Mouse (Mus musculus) lung, adult 2 months (tissue): ENCODE data around the gene Rapgefl1. TPM values are rescaled to one million over a fixed set of nuclear protein-coding genes. Genes with fewer than 3 reads are reported as not detected.
A peak's percentile ranks its signal among the peaks of the same experiment; 100 is the strongest.

ENCODE experiments used
- DNase-seq: peaks from one replicate; pipeline ENCODE4 v3.0.0; 2022
- H3K4me1 ChIP-seq: fragments of 200-500 bp; 2 replicates; pipeline ENCODE4 v1.6.1; 2011; ENCODE audit warnings: low read length; ENCODE audit not compliant: control insufficient read depth, insufficient read depth
- H3K4me3 ChIP-seq: fragments of 200-500 bp; replicated peaks from 2 replicates; pipeline ENCODE3; 2011; ENCODE audit warnings: low read depth, mild to moderate bottlenecking, control low read depth, low read length; ENCODE audit errors: extremely low read depth
- CTCF ChIP-seq: fragments of 200-500 bp; IDR thresholded peaks from 2 replicates; pipeline ENCODE4 v1.5.1; 2011; ENCODE audit warnings: mild to moderate bottlenecking, low read length, control low read depth; ENCODE audit not compliant: insufficient read depth
- POLR2A ChIP-seq: fragments of 200-500 bp; IDR thresholded peaks from 2 replicates; pipeline ENCODE4 v1.6.1; 2011; ENCODE audit warnings: low read depth, mild to moderate bottlenecking, control low read depth, low read length, borderline replicate concordance; ENCODE audit errors: extremely low read depth
- WGBS: fragments of 180-500 bp; shearing (Covaris S2); methylation state at CpG from one replicate; pipeline ENCODE4 v1.1.7; 2018; 5-methylcytosine and 5-hydroxymethylcytosine counted together
- polyA plus RNA-seq: library from polyadenylated mRNA; depleted of rRNA; stranded (reverse); fragments of >200 nt; gene quantifications from 2 replicates; pipeline ENCODE4 v1.2.3, GENCODE M21; 2012

The Rapgefl1 gene
- polyA plus RNA-seq, 1 experiment, result 18.4 TPM

DNA sequence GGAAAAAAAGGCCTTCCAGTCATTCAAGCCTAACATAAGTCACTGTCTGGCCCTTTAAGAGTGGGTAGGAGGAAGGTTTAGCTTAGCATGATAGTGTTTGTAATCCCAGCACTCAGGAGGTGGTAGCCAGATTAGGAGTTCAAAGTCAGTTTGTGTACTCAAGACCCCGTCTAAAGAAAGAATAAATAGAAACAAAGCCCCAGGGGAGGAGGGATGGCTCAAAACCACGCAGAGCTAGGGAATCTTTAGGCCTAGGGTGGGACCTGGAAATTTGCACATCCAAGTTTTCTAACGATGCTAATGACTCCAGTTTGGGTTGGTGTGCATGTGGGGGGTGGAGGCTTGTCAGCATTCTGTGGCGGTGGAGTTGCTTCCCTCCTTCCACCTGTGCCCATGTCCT lies 44.5 kb upstream of the Rapgefl1 start:
- no peak for TF ChIP-seq CTCF
- no peak for TF ChIP-seq POLR2A
- peaks cover 6% of the 10 kb centered on the region; the same call in 1 of the 2 replicates for H3K4me1 ChIP-seq
- H3K4me3 ChIP-seq, result no peak overlapping the region
- 24% methylated on average over 4 of the region's 4 CpGs for WGBS
- no peak for DNase-seq

DNA sequence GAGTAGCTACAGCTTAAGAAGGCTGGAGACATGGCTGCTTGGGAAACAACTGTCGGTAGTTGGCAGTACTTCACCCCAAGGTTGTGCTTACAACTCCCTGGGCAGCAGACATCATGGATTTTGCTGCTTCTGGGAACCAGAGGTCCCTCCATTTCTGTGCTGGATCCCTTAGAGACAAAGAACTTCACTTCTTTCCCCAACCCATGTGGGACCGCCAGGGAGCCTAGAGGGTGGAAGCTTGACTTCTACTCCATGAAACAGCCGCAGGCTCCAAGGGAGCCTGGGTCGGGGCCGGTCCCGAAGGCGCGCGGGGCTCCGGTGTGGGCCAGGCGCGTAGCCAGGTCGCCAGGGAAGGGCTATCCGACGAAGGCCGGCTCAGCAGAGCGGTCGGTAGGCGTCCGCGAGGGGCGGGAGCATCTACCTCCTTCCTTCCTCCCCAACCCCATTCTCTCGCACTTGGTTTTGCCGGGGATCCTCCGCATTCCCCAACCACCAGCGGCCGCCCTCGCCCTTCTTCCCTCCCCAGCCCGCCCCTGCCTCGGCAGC lies 42.0 kb upstream of the Rapgefl1 start:
- H3K4me3 ChIP-seq, result peak overlapping the region; percentile 73
- peak; percentile 82 for DNase-seq
- TF ChIP-seq CTCF, result 0 out of 2 replicates have a peak, but pooled peaks have one; percentile 8
- TF ChIP-seq POLR2A, result peak; percentile 53; the same call in 1 of the 2 replicates
- peaks cover 17% of the 10 kb centered on the region for H3K4me1 ChIP-seq
- WGBS, result under 1% methylated on average over 23 of the region's 30 CpGs

DNA sequence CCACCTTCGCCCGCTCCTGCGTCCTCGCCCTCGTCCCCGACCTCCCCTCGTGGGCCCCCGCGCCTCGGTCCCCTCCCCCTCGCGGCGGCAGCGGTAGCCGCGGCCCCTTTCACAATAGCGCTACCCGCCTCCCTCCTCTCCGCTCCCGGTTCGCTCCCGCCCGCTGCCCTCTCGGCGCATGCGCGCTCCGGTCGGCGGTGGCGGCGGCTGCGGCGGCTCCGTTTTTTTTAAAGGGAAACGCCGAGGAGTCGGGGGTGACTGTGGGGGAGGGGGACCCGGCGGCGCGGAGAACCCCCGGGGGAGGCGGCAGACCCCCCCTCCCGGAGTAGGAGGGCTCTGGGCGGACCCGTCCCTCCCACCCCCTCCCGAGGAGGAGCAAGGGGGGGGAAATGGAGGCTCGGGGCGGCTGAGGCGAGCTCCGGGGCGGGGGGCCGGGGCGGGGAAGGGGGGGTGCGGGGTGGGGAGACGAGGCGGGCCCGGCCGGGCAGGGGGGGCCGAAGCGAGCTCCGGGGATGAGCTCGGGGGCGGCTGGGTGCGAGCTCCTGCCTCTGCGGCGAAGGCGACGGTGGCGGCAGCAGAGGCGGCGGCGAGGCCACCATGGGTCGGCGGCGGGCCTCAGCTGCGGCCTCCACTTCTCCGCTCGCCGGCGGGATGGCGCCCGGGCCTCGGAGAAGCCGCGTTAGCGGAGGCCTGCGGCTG lies 41.4 kb upstream of the Rapgefl1 start, which contains the start of gene Msl1:
Msl1 (plus strand) TSS at position 502 of the 699 bp plus-strand sequence.
- H3K4me3 ChIP-seq, result peak within 1 kb of the TSS; percentile 98
- 1% methylated on average over 71 of the region's 89 CpGs for WGBS
- TF ChIP-seq CTCF (no peak), POLR2A (no peak; the same call in none of the 2 replicates)
- peak; percentile 90 for DNase-seq
- peaks cover 17% of the 10 kb centered on the region for H3K4me1 ChIP-seq

DNA sequence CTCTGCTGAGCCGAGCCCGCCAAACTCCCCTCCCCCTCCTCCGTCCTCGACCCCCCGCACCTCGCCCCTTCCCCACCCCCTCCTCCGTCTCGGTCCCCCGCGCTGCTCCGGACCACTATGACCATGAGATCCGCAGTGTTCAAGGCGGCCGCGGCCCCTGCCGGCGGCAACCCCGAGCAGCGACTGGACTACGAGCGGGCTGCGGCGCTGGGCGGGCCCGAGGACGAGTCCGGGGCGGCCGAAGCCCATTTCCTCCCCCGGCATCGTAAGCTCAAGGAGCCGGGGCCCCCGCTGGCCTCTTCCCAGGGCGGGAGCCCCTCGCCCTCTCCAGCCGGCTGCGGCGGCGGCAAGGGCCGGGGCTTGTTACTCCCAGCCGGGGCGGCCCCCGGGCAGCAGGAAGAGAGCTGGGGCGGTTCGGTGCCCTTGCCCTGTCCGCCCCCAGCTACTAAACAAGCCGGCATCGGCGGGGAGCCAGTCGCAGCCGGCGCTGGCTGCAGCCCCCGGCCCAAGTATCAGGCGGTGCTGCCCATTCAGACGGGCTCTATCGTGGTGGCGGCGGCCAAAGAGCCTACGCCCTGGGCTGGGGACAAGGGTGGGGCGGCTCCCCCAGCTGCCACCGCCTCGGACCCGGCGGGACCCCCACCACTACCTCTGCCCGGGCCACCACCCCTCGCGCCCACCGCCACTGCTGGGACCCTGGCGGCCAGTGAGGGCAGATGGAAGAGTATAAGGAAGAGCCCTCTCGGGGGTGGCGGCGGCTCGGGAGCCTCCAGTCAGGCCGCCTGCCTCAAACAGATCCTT lies 40.7 kb upstream of the Rapgefl1 start:
- DNase-seq, result peak; percentile 62
- Histone ChIP-seq H3K4me1 (peaks cover 17% of the 10 kb centered on the region), H3K4me3 (peak overlapping the region; percentile 98)
- TF ChIP-seq POLR2A (no peak), CTCF (no peak)
- under 1% methylated on average over 68 of the region's 74 CpGs for WGBS

DNA sequence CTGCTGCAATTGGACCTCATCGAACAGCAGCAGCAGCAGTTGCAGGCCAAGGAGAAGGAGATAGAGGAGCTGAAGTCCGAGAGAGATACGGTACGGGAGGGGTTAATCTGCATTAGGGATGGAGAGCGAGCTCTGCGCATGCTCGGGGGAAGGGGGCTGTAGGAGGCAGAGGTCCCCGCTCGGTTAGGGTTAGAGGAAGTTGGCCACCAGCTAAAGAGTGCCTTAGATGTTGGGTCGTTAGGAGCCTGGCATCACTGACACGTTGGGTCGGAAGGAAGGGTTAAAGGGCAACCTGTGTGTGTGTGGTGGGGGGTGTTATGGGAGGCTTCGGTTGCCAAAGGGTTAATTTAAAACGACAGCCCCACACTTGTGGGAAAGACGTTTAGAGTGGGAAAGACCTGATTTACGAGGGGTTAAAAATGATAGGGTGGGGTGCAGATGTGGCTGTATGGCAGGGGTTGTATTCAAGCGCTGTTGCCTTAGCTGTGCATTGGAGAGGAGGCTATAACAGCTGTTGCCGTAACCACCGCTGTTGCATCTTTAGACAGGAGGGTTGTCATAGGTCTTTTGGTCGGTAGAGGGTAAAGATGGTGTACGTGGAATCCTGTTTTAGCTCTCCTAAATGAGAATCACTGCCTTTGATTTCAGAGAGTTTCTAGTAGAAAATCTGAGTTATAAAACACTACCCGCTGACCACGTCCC lies 39.9 kb upstream of the Rapgefl1 start:
- H3K4me3 ChIP-seq, result peak overlapping the region; percentile 98
- peak; percentile 64 for DNase-seq
- 2% methylated on average over 23 of the region's 23 CpGs for WGBS
- peaks cover 17% of the 10 kb centered on the region for H3K4me1 ChIP-seq
- TF ChIP-seq POLR2A (no peak), CTCF (no peak)

DNA sequence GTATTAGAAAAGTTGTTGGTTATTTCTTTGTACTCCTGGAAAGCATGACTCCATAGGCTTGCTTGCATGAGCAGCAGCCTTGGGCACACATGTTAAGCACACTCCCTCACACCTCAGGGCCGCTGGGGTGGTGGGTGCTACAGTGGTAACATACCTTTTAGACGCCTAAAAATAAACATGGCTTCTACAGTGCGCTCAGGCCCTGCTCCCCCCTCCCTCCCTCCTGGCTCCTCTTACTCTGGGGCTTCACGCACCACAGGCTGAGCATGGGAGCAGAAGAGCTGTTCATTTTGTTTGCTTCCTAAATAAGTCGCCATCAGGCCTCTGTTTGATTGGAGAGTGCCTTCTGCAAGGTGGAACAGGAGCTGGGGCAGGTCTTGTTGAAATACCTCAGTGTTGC lies 39.3 kb upstream of the Rapgefl1 start:
- DNase-seq, result peak; percentile 23
- peak overlapping the region; percentile 98 for H3K4me3 ChIP-seq
- peaks cover 17% of the 10 kb centered on the region for H3K4me1 ChIP-seq
- no peak for TF ChIP-seq CTCF
- no peak for TF ChIP-seq POLR2A
- 0% methylated on average over 5 of the region's 5 CpGs for WGBS

DNA sequence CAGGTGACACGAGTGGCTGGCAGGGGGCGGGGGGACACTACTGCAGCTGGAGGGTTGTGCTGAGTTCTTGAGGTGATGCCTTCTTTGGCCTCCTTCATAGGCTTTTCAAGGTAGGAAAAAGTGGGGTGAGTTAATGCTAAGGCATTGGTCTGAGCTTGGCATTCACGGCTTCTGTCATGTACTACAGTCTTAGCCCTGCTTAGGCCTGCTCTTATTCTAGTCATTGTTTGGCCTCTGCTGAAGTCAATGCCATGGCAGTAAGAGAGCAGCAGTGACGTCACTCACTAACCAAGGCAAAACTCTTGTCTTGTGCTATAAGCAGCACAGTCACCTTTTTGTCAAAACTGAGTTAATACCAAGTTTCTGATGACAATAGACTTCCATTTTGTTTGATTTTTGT lies 38.7 kb upstream of the Rapgefl1 start:
- TF ChIP-seq POLR2A (no peak), CTCF (no peak)
- Histone ChIP-seq H3K4me3 (no peak overlapping the region), H3K4me1 (peaks cover 17% of the 10 kb centered on the region)
- no peak for DNase-seq
- 29% methylated on average over 4 of the region's 4 CpGs for WGBS

DNA sequence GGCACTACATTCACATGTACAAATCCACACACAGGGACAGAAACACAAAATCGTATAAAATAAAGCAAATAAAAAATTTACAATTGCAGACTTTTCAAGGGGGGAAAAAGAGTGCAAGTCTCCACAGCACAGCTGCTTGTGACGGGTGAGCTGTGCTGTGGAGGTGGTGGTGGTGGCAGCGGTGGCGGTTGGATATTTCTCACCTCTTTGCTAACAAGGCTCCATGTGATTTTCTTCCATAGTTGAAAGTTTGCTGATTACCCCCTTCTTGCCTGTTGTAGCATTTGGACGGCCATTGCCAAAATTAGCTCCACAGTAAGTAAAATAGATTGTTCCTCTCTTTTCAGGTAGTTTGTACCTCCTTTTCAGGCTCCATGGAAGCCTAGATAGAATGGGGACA lies 32.0 kb upstream of the Rapgefl1 start, which contains the start of gene Casc3:
Casc3 (plus strand) TSS at position 301 of the 400 bp plus-strand sequence.
- WGBS, result 92% methylated on average over 5 of the region's 5 CpGs
- TF ChIP-seq CTCF (no peak), POLR2A (no peak)
- H3K4me1 ChIP-seq, result no peaks in the 10 kb centered on the region; the same call in 1 of the 2 replicates
- H3K4me3 ChIP-seq, result no peak within 1 kb of the TSS
- no peak for DNase-seq

DNA sequence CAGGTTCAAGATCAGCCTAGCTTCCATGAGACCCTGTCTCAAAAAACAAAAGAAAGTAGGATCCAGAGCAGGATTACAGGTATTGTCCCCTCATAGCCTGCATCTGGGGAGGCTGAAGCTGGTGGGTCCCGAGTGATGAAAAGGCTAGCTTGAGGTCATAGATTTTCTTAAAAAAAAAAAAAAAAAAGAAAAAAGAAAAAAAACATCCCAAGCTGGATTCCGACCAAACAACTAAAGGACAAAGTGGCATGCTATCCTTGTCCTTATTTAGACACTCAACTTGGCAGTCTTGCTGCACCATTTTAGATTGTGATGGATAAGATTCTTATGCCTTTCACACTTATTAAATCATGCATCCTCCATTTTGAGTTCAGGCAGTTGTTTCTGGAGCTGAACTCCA lies 28.2 kb upstream of the Rapgefl1 start:
- 61% methylated on average over 2 of the region's 2 CpGs for WGBS
- Histone ChIP-seq H3K4me3 (no peak overlapping the region), H3K4me1 (peaks cover 4% of the 10 kb centered on the region; the same call in 1 of the 2 replicates)
- TF ChIP-seq CTCF (no peak), POLR2A (no peak)
- DNase-seq, result no peak
